Mouse (Mus musculus): ENCODE results near the gene Wee2.

Gene Wee2

DNA sequence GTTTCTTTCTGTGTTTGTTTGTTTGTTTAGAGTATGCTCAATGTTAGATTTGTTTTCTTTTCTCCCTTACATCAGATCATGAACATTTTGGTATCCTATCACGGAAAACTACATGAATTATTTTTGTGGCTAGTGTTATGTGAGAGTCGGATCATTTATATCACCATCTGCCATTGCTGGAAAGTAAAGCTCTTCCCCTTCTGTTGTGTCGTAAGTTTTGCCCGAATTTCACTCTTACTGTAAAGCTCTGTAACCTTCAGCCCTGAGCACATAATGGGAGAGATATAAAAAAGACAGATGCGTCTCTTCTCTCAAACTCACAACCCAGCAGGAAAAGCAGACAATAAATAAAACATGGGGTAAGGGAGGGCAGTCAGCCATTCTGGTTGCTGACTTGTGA, at the start of gene Wee2:
TSS of gene Wee2 (plus strand) at position 153 of the 400 bp plus-strand sequence.
- no peak for DNase-seq (ENCODE audit: low spot score in 2 of 2)

DNA sequence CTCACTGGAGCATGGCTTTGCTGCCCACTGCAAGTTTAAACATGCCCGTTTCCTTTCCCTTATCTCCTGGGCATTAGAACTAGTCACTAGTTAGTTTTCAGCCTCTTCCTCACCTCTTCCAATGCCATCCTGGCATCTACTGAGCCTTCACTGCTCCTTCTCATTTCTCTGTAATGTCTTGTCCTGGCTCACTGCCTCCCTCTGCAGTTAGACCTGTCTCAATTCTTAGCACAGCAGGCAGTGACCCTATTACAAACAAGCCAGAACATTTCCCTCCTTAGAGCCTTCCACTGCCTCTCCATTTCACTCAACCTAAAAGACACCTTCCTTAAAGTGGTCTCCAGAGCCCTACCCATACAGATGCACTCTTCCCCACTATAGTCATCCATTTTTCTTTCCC, 47.9 kb upstream of the Wee2 start:
- no peak for DNase-seq (ENCODE audit: low spot score in 2 of 2)

- peak; percentile 7 to 17 for DNase-seq (ENCODE audit: low spot score in 2 of 2)
Measured at GRCm38 (mm10) chr6:40393213-40393612, 45.7 kb upstream of the Wee2 start.

GRCm38 (mm10) chr6:40402031-40402430, 36.9 kb upstream of the Wee2 start:
- DNase-seq (ENCODE audit: low spot score in 2 of 2), result no peak

DNA sequence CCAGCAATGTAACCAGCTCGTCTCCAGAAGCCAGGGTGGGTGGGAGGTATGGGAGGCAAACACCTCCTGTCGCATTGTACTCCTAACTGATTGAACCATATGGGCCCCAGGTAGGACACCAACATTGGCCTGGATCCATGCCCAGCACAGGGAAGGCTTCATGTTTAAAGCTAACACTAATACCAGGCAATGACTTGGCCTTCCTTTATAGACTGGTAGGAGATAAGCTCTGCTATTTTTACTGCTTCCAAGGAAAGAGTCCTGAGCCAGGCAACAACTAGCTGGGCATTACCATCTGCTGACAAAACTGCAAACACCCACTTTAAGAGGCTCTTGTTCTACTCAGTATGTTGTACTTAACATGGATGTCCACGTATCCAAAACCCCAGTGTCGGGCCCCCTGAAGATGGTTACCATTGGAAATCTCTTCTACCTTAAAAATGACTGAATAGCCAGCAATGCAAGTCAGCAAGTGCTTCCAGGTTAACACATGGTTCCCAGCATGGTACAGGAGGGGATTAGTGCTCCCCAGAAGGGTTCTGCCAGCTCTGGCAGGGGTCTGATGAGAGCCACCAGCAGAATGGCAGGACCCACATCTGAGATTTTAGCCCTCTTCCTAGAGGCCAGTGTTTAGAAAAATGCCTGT, 35.1 kb upstream of the Wee2 start:
- no peak for DNase-seq (ENCODE audit: low spot score in 2 of 2)

DNA sequence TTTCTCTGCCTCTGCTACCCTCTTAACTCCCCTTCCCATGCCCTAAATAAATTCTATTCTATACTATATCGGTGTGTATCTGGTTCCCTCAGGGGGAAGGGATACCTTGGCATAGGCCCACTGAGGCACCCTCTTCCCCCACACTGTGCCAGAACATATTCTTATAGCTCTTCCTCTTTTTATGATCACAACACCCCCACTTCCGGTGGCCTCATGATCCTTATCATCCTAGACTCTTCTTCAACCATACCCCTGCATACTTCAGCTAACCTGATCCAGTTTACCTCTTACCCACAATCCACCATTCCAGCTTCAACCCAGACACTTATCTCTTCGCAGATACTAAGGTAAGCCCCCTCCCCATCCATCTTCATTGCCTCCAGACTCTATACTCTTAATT, 27.8 kb upstream of the Wee2 start:
- no peak for DNase-seq (ENCODE audit: low spot score in 2 of 2)

- no peak for DNase-seq (ENCODE audit: low spot score in 2 of 2)
Measured at GRCm38 (mm10) chr6:40413046-40413445, 25.8 kb upstream of the Wee2 start.

- no peak for DNase-seq (ENCODE audit: low spot score in 2 of 2)
Measured at GRCm38 (mm10) chr6:40413565-40413964, 25.3 kb upstream of the Wee2 start.

DNA sequence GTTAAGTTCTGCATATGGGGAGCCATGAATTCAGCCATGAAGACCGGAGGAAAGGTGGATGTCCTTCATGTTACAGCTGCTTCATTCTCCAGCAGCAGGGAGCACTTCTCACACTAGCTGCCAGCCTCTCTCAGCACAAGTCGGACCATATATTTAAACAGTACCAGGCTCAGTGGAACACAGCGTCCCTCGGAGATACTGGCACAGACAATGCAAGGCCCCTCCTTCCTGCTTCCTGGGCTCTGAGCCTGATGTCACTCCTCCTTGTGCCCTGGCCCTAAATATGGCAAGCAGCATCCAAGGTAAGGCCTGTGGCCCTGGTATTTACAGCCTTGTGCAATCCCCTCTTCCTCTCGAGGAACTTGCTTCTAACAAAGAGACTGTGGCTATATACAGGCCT, 23.1 kb upstream of the Wee2 start:
- DNase-seq (ENCODE audit: low spot score in 2 of 2), result no peak

DNA sequence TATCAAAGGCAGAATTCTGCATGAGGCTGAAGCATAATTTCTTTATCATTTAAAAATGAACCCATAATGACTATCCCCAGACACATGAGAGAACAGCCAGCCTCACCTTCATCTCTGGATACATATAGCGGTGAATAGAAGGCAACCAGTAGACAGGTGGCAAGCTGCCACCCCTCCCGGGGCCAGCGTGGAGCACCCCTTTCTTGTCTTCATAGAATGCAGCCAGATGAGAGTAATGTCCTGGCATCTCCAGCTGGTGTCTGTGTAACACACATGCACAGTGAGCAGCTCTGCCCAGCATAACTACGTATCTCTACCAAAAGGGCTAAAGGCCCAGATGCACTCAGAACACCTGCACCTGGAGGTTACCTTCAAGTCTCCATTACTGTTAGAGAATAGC, 20.5 kb upstream of the Wee2 start:
- DNase-seq (ENCODE audit: low spot score in 2 of 2), result no peak

DNA sequence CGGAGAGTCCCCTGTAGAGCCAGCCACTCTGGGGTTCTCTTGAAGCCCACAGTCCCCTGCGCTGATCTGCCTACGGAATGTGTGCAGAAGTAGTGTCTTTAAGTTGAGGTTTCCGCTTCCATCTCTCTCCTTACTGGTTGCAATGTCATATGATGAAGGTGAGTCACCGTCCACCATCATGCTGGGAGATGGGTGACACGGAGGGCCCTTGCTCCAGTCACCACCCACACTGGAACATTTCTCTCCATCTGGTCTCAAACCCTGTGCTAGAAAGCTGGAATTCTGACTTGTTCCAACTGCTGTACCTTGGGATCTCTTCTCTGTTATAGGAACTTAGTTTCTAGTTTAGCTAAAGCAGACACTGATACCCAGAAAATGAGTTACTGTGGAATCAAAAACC, 17.8 kb upstream of the Wee2 start:
- no peak for DNase-seq (ENCODE audit: low spot score in 2 of 2)

DNA sequence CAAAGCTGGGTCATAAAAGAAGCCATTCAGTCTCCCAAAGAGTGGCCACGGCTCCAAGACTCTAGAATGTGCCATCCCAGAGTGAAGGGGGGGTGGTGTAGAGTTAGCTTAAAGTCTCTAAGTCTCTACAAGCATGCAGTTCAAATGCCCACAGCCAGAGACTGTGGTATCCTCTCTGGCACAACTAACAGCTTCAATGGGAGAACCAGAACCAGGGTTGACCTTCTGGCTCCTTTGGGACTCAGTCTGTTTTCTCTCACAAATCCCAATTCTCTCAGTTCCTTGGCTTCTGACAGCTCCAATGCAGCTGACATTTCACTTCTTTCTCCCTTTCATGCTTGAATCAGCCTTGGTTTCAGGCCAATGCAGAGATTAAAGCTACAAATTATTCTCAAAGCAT, 15.9 kb upstream of the Wee2 start:
- no peak for DNase-seq (ENCODE audit: low spot score in 2 of 2)

DNA sequence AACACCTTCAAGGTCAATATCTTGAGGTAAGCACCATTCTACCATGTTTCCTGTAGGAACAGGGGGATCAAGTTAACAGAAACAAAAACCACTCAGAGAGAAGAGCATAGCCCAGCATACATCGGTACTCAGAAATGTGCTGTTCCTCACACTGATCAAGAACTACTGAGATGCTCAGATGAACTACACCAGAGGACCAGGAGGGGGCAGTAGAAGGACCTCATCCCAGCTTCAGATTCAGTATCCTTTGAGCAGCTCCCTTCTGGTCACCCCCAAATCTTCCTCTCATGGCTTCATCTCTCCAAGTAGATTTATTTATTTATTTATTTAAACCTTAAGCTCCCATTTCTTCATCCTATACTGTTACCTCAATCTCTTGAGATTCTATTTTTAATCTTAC, 15.1 kb upstream of the Wee2 start:
- peak; percentile 30 to 33 for DNase-seq (ENCODE audit: low spot score in 2 of 2)

DNA sequence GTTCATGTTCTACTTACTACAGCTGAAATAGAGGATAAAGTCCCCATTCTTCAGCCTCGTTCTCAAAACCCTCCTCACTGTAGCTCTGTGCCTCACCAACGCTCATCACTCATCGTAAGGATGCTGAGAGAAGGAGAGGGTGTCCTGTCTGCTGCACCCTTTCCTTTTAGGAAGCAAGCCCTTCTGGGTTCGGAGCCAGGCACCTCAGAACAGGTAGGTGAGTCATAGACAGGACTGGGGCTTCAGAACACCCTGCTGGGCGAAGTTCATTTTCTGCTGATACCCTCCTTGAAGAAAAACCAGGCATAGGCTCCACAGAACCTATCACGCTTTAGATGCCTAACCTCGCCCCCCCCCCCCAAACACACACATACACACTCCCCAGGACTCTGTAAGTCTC, 11.4 kb upstream of the Wee2 start:
- DNase-seq (ENCODE audit: low spot score in 2 of 2), result no peak

DNA sequence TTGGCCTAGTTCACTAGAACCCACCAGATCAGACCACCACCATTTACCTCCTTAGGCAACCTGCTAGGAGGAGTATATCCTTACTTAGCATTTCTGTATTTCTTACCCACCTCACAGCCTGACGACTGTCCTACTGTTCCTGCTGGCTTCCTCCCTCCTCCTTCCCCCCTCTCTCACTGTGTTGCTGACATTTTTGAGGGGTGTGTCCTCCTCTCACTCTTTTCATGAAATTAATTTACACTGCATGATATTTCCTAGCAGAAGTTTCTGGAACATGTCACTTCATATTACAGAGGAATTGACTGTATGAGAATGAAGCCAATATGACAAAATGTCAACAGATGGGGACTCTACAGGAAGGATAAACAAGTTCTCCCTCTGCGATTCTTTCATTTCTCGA, 10.2 kb upstream of the Wee2 start:
- DNase-seq (ENCODE audit: low spot score in 2 of 2), result no peak

DNA sequence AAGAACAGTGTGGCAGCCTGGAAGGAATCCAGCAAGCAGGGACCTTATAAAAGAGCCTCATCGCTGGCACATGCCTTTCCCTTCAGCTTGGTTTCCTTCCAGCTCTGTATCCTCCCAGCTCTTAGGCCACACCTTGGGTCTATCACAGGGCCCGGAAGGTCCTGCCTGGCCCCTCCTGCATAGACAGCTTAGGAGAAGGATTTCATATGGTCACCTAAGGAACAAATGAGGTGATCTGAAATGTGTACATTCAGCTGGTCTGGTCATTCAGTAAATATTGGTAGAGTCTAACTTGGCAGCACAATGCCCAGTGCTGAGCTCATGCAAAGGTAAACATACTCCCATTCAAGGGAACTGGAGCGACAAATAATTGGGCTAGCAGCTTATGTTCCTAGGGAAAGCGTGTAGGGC, 9.4 kb upstream of the Wee2 start:
- peak in 1 of 2 experiments; percentile 4 for DNase-seq (ENCODE audit: low spot score in 2 of 2)

DNA sequence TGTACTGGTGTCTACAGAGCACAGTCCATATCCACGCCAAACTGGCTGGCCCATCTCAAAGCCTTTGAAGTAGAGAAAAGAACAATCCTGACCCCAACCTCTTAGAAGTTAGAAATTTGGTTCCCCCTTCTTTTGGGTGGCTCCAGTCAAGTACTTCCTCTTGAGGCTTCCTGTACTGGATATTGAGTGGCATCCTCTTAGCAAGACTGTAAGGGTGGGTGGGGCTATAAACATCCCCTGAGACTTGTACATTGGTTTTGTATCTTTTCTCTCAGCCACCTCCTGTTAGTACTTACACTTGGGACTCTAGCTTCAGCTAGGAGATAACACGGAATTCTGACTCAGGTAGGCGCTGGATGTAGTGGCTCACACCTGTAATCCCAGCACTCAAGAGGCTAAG, 8.6 kb upstream of the Wee2 start:
- DNase-seq (ENCODE audit: low spot score in 2 of 2), result no peak

GRCm38 (mm10) chr6:40430878-40431277, 8.0 kb upstream of the Wee2 start:
- DNase-seq (ENCODE audit: low spot score in 2 of 2), result no peak

DNA sequence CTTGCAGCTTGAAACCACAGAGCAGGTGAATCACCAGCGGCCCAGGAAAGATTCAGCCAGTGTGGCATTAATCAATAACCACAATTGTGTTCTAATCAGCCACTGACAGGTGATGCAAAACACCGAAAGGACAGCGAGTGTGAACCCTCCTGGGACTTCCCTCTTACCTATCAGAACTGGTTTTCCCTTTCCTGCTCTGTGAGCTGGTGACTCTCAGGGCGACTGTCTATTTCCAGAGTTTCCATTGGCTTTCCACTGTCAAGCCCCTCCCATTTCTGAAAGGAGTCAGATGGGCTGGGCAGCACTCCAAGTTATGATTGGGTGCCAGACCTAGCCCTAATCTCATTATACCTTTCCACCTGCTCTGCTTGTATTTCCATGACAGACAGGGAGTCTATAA, 7.5 kb upstream of the Wee2 start:
- DNase-seq (ENCODE audit: low spot score in 2 of 2), result no peak

DNA sequence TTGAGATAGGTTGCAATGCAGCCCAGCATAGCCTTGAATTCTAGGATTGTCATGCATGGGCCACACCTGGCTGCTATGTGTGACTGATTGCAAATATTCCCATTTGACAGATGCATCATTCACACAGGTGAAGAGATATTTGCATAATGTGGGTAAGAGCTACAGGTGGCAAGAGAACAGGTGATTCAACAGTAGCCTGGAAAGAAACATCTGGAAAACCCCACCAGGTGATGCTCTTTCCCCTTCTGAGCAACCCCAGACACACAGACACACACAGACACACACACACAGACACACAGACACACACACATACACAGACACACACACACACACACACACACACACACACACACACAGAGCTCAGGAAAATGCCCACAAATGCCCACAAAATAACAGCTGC, 7.1 kb upstream of the Wee2 start:
- DNase-seq (ENCODE audit: low spot score in 2 of 2), result no peak

DNA sequence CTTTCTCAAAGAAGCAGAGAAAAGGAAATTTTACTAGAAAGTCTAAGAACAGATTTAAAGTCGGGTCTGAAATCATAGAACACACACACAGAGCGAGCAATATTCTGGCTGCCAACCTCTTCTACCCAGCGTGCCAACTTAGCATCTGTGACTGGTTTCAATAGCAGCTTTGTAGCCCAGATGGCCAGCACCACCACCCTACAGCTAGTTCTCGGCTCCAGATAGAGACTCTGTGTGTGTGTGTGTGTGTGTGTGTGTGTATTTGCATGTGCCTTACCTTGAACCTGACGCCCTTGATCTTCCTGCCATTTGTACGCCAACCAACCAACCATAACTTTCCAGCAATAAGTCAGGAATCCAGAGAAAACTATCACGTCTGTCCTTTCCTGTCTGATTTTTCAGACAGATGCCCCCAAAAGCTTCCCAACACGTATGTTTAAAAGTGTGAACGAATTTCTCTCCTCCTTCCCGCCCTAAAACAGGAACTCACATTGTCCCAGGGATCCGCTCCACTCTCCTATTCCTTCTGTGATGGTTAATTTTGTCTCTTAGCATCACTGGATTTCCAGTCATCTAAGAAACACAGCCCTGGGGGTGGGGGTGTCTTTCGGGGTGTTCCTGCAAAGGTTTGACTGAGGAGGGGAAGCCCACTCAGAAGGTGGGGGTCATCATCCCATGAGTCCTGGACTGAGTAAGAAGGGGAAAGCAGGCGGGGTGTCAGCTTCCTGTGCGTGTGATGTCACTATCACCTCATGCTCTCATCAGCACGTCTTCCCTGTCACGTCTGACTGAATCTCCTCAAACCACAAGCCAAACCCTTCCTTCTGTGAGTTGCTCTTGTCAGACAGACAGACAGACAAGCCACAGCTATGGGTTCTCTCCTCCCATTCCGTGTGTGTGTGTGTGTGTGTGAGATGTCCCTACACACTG, 6.3 kb upstream of the Wee2 start:
- no peak for DNase-seq (ENCODE audit: low spot score in 2 of 2)

DNA sequence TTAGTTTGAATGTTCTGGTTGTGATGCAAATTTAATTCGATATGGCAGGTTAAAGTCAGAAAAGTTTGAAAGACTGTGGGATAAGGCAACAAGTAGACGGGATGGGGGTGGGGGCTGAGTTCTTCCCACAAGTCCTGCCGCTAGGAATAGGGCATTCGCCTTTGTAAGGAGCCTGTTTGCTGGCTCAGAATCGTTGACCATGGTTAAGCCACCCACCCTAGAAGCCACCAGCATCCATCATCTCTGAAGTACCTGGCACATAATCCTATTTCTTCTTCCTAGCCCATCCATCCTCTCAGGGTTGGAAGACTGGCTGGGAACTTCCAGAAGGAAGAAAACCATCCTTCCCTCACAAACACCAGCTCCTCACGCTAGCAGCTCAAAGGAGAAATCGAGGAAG, 4.2 kb upstream of the Wee2 start:
- DNase-seq (ENCODE audit: low spot score in 2 of 2), result no peak

Measured in urinary bladder, postnatal 36 days (tissue).